Mouse (Mus musculus): ENCODE results near the gene Kif2c.

Gene Kif2c

GRCm38 (mm10) chr4:117120445-117121414, 61.7 kb downstream of the Kif2c start:
- peak; percentile 98 to 99 for DNase-seq (ENCODE audit: inconsistent age in 2 of 2, low spot score in 1 of 2)

GRCm38 (mm10) chr4:117120052-117120444, 62.4 kb downstream of the Kif2c start:
- no peak for DNase-seq (ENCODE audit: inconsistent age in 2 of 2, low spot score in 1 of 2)

DNA sequence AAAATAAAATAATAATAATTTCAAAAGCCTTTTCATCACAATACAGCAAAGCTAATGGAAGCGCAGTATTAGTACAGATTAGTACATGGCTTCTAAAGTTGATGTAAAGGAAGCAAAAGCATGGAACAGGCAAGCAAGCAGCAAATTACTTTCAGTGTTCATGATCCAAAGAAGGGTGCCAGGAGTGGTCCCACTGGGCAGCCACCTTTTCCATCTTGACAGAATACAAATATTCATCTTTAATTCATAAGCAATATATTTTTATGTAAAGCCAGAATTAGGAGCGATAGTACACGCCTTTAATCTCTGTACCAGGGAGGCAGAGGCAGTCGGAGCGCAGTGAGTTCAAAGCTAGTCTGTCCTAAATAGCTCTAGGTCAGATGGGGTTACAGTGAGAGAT, 62.8 kb downstream of the Kif2c start:
- DNase-seq (ENCODE audit: inconsistent age in 2 of 2, low spot score in 1 of 2), result no peak

DNA sequence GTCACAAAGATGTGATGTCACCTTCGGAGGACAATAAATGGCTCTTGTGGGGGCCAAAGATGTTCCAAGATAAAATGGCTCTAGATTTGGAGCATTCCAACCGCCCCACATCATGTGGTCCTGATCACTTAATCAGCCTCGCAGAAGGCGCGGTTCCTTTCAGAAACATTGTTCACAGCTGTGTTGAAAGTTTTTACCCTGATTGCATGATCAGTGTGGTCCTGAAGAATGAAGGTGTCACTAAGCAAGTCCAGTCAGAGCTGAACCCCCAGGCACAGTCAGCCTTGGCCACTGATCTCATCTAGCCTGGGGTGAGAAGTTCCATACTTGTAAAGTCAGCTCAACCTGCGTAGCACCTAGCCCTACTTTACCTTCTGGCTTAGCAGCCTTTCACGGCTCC, 64.5 kb downstream of the Kif2c start:
- DNase-seq (ENCODE audit: inconsistent age in 2 of 2, low spot score in 1 of 2), result no peak

GRCm38 (mm10) chr4:117115592-117115991, 66.8 kb downstream of the Kif2c start:
- DNase-seq (ENCODE audit: inconsistent age in 2 of 2, low spot score in 1 of 2), result no peak

GRCm38 (mm10) chr4:117113237-117113636, 69.2 kb downstream of the Kif2c start:
- no peak for DNase-seq (ENCODE audit: inconsistent age in 2 of 2, low spot score in 1 of 2)

- no peak for DNase-seq (ENCODE audit: inconsistent age in 2 of 2, low spot score in 1 of 2)
These were observed 71.5 kb downstream of the Kif2c start for GRCm38 (mm10) chr4:117110985-117111384.

DNA sequence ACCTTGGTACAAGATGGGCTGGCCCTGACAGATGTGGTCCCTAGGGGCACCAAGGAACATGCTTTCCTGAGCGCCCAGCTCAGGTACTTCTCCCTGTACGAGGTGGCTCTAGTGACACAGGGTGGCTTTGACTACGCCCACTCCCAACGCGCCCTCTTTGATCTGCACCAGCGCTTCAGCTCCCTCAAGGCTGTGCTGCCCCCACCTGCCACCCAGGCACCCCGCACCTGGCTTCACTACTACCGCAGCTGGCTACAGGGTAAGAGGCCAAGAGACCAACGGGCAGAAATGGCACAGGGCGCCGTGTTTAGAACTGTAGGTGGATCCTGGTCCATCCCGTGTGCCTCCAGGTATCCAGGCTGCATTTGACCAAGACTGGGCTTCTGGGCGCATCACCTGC, 72.2 kb downstream of the Kif2c start:
- no peak for DNase-seq (ENCODE audit: inconsistent age in 2 of 2, low spot score in 1 of 2)
